Mouse (Mus musculus): ENCODE measurements around the gene Sik2.

DNA sequence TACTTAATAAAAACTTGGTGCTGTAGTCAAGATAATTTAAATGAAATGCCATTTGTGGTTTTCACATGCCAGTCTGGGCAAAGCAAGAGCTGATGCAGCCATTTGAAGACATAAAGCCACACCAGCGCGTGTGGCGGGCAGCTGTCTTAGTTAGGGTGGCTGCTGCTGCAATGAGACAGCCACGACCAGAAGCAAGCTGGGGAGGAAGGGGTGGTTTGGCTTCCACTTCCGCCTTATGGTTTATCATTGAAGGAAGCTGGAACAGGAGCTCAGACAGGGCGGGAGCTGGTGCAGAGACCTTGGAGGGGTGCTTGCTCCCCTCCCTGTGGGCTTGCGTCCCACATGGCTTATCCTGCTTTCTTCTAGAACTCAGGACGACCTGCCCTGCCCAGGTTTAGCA, 143.1 kb downstream of the Sik2 start:
- no peak for TF ChIP-seq EP300 (IDR thresholded peaks at IDR 0.05)
- no peak for TF ChIP-seq CTCF (IDR thresholded peaks at IDR 0.05)

Measured in lung, postnatal 0 days (tissue).